Mouse (Mus musculus): ENCODE results near the gene Lcat. TPM values are rescaled to one million over a fixed set of nuclear protein-coding genes. Genes with fewer than 3 reads are reported as not detected.

Gene Lcat
- polyA plus RNA-seq, 1 experiment, result 2.7 TPM

GRCm38 (mm10) chr8:105979325-105979724 lies 36.1 kb upstream of the Lcat start, which contains the start of gene Dpep3:
TSS of gene Dpep3 (minus strand) at chr8:105979429.
- WGBS, result 90% methylated on average over 15 of the region's 15 CpGs
- TF ChIP-seq CTCF (IDR thresholded peaks at IDR 0.05; ENCODE audit: extremely low read depth, insufficient read depth, insufficient read length, insufficient replicate concordance) (no peak), POLR2A (IDR thresholded peaks at IDR 0.05; ENCODE audit: low read depth, low read length) (no peak)
- no peak within 1 kb of the TSS for H3K4me3 ChIP-seq (ENCODE audit: extremely low read depth, insufficient read depth, insufficient read length)

GRCm38 (mm10) chr8:105975363-105975762 lies 32.2 kb upstream of the Lcat start:
- no peaks in the 10 kb centered on the region for H3K27me3 ChIP-seq (ENCODE audit: control insufficient read depth, insufficient read depth, low read length)
- H3K4me1 ChIP-seq (ENCODE audit: control insufficient read depth, insufficient read depth, insufficient read length), result no peaks in the 10 kb centered on the region
- H3K4me3 ChIP-seq (ENCODE audit: extremely low read depth, insufficient read depth, insufficient read length), result no peak overlapping the region
- no peaks in the 10 kb centered on the region for H3K36me3 ChIP-seq (ENCODE audit: control insufficient read depth, insufficient read depth, low read length)
- TF ChIP-seq CTCF (IDR thresholded peaks at IDR 0.05; ENCODE audit: extremely low read depth, insufficient read depth, insufficient read length, insufficient replicate concordance), result no peak
- no peak for TF ChIP-seq POLR2A (IDR thresholded peaks at IDR 0.05; ENCODE audit: low read depth, low read length)
- WGBS, result 83% methylated on average over 7 of the region's 7 CpGs
- no peak overlapping the region for H3K27ac ChIP-seq (ENCODE audit: insufficient read depth, low read length)
- DNase-seq (ENCODE audit: low read depth in 1 of 2, low spot score in 2 of 2), result no peak

More at GRCm38 (mm10) chr8:105979325-105979724, 36.1 kb upstream of the Lcat start, which contains the start of gene Dpep3:
- no peak for DNase-seq (ENCODE audit: low read depth in 1 of 2, low spot score in 2 of 2)
- Histone ChIP-seq H3K27ac (ENCODE audit: insufficient read depth, low read length) (no peak within 1 kb of the TSS), H3K36me3 (ENCODE audit: control insufficient read depth, insufficient read depth, low read length) (no peaks in the 10 kb centered on the region), H3K4me1 (ENCODE audit: control insufficient read depth, insufficient read depth, insufficient read length) (0 out of 2 replicates have a peak, but pooled peaks cover 2% of the 10 kb centered on the region), H3K27me3 (ENCODE audit: control insufficient read depth, insufficient read depth, low read length) (no peaks in the 10 kb centered on the region)

GRCm38 (mm10) chr8:105971019-105971720 lies 28.0 kb upstream of the Lcat start:
- Histone ChIP-seq H3K27me3 (ENCODE audit: control insufficient read depth, insufficient read depth, low read length) (no peaks in the 10 kb centered on the region), H3K4me1 (ENCODE audit: control insufficient read depth, insufficient read depth, insufficient read length) (peaks cover 4% of the 10 kb centered on the region; the same call in 1 of the 2 replicates), H3K4me3 (ENCODE audit: extremely low read depth, insufficient read depth, insufficient read length) (no peak overlapping the region), H3K36me3 (ENCODE audit: control insufficient read depth, insufficient read depth, low read length) (no peaks in the 10 kb centered on the region), H3K27ac (ENCODE audit: insufficient read depth, low read length) (no peak overlapping the region)
- DNase-seq (ENCODE audit: low read depth in 1 of 2, low spot score in 2 of 2), result no peak
- no peak for TF ChIP-seq POLR2A (IDR thresholded peaks at IDR 0.05; ENCODE audit: low read depth, low read length)
- no peak for TF ChIP-seq CTCF (IDR thresholded peaks at IDR 0.05; ENCODE audit: extremely low read depth, insufficient read depth, insufficient read length, insufficient replicate concordance)
- 82% methylated on average over 8 of the region's 8 CpGs for WGBS

GRCm38 (mm10) chr8:105969367-105969766 lies 26.2 kb upstream of the Lcat start:
- Histone ChIP-seq H3K27ac (ENCODE audit: insufficient read depth, low read length) (no peak overlapping the region), H3K4me3 (ENCODE audit: extremely low read depth, insufficient read depth, insufficient read length) (no peak overlapping the region), H3K36me3 (ENCODE audit: control insufficient read depth, insufficient read depth, low read length) (no peaks in the 10 kb centered on the region), H3K27me3 (ENCODE audit: control insufficient read depth, insufficient read depth, low read length) (no peaks in the 10 kb centered on the region), H3K4me1 (ENCODE audit: control insufficient read depth, insufficient read depth, insufficient read length) (peaks cover 6% of the 10 kb centered on the region; the same call in 1 of the 2 replicates)
- WGBS, result 83% methylated on average over 1 of the region's 1 CpGs
- DNase-seq (ENCODE audit: low read depth in 1 of 2, low spot score in 2 of 2), result no peak
- TF ChIP-seq POLR2A (IDR thresholded peaks at IDR 0.05; ENCODE audit: low read depth, low read length) (no peak), CTCF (IDR thresholded peaks at IDR 0.05; ENCODE audit: extremely low read depth, insufficient read depth, insufficient read length, insufficient replicate concordance) (no peak)

GRCm38 (mm10) chr8:105966692-105967311 lies 23.6 kb upstream of the Lcat start:
- 23% methylated on average over 19 of the region's 19 CpGs for WGBS
- no peak overlapping the region for H3K27ac ChIP-seq (ENCODE audit: insufficient read depth, low read length)
- peaks cover 6% of the 10 kb centered on the region; the same call in 1 of the 2 replicates for H3K4me1 ChIP-seq (ENCODE audit: control insufficient read depth, insufficient read depth, insufficient read length)
- peak overlapping the region; percentile 16 for H3K4me3 ChIP-seq (ENCODE audit: extremely low read depth, insufficient read depth, insufficient read length)
- no peaks in the 10 kb centered on the region for H3K27me3 ChIP-seq (ENCODE audit: control insufficient read depth, insufficient read depth, low read length)
- no peak for DNase-seq (ENCODE audit: low read depth in 1 of 2, low spot score in 2 of 2)
- no peak for TF ChIP-seq POLR2A (IDR thresholded peaks at IDR 0.05; ENCODE audit: low read depth, low read length)
- TF ChIP-seq CTCF (IDR thresholded peaks at IDR 0.05; ENCODE audit: extremely low read depth, insufficient read depth, insufficient read length, insufficient replicate concordance), result no peak
- H3K36me3 ChIP-seq (ENCODE audit: control insufficient read depth, insufficient read depth, low read length), result no peaks in the 10 kb centered on the region

- H3K27me3 ChIP-seq (ENCODE audit: control insufficient read depth, insufficient read depth, low read length), result no peaks in the 10 kb centered on the region
- H3K27ac ChIP-seq (ENCODE audit: insufficient read depth, low read length), result peak within 1 kb of the TSS; percentile 52; the same call in 1 of the 2 replicates
- TF ChIP-seq POLR2A (IDR thresholded peaks at IDR 0.05; ENCODE audit: low read depth, low read length) (peak; percentile 39; the same call in 1 of the 2 replicates), CTCF (IDR thresholded peaks at IDR 0.05; ENCODE audit: extremely low read depth, insufficient read depth, insufficient read length, insufficient replicate concordance) (no peak)
- DNase-seq (ENCODE audit: low read depth in 1 of 2, low spot score in 2 of 2), result peak; percentile 41 to 70
- no peaks in the 10 kb centered on the region for H3K36me3 ChIP-seq (ENCODE audit: control insufficient read depth, insufficient read depth, low read length)
- peaks cover 6% of the 10 kb centered on the region; the same call in 1 of the 2 replicates for H3K4me1 ChIP-seq (ENCODE audit: control insufficient read depth, insufficient read depth, insufficient read length)
- H3K4me3 ChIP-seq (ENCODE audit: extremely low read depth, insufficient read depth, insufficient read length), result peak within 1 kb of the TSS; percentile 78
- WGBS, result 2% methylated on average over 42 of the region's 47 CpGs
These were observed 22.7 kb upstream of the Lcat start, which contains the start of gene Slc12a4 for GRCm38 (mm10) chr8:105965905-105966341. TSS of gene Slc12a4 (minus strand) at chr8:105966097.
